Mouse (Mus musculus) thymus, postnatal 36 days (tissue): ENCODE data around the gene Col1a2.

Experiments
- DNase-seq, 2 experiments: peaks; one replicate each; pipeline ENCODE4 v3.0.0; 2022; ENCODE audit warnings: mixed read lengths in 2 of 2

The Col1a2 gene

DNA sequence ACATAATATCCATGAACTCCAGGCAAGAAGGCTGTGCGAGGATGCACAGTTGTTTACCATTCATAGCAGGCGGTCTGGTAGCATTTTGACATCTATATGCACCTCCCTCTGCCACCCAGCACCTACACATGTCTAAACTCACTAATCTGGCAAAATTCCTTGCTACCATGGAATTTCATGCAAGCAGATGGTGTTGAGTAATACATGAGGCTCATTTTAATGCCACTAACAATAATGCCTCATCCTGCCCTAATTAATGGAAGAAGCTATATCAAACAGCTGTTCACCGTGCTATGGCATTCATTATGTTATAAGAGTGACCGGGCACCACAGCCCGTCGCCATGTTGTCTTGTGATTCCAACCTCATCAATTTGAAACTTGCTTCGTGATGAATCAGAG, 23.8 kb downstream of the Col1a2 start:
- DNase-seq, result no peak

DNA sequence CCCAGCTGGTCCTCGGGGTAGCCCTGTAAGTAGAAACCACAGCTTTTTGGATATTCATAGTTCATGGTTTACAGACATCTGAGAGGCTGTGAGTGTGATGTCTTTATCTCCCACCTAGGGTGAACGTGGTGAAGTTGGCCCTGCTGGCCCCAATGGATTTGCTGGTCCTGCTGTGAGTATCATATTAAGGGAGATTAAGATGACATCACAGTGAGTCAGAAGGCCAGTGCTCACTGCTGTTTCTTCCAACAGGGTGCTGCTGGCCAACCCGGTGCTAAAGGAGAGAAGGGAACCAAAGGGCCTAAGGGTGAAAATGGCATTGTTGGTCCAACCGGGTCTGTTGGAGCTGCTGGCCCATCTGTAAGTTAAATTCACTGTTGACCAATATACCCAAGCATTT, 26.4 kb downstream of the Col1a2 start:
- DNase-seq, result no peak

DNA sequence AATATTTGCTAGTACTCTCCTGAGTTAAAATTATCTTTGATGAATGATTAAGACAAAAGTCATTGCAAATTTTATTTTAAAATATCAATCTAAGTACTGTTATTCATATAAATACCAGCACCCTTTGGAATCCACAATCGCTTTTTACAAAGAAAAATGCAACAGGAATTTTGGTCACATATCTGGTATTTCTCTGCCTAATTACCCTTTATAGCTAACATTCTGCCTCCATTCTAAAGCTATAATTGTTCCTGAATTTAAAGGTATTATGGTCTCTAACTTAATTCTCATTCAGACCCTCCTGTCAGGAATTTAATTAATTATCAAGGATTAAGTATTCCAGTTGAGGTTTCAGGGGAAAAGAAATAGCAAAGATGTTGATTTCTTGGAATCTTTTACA, 28.3 kb downstream of the Col1a2 start:
- DNase-seq, result no peak

DNA sequence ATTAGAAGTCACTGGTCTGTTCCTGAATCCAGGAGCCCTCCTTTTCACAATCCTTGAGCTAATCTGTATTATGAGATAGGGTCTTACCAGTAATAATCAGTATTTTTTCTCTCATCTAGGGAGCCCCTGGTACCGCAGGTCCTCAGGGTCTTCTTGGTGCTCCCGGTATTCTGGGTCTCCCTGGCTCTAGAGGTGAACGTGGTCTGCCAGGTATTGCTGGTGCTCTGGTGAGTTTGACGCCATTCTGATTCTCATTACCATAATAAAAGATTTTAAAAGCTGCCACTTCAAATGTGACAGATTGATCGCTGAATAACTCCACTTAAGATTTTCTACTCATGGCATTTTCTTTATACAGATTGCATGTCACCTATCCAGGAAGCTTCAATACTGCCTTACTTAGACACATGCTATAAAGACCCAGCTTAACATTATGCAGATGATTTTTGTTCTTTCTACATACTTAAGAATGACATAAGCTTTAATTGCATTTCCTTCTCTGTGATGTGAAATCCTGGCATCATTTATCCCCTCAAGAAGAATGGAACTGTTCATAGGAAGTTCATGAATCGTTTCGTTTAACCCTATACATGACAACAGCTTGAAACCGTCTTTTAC, 30.0 kb downstream of the Col1a2 start:
- DNase-seq, result no peak

DNA sequence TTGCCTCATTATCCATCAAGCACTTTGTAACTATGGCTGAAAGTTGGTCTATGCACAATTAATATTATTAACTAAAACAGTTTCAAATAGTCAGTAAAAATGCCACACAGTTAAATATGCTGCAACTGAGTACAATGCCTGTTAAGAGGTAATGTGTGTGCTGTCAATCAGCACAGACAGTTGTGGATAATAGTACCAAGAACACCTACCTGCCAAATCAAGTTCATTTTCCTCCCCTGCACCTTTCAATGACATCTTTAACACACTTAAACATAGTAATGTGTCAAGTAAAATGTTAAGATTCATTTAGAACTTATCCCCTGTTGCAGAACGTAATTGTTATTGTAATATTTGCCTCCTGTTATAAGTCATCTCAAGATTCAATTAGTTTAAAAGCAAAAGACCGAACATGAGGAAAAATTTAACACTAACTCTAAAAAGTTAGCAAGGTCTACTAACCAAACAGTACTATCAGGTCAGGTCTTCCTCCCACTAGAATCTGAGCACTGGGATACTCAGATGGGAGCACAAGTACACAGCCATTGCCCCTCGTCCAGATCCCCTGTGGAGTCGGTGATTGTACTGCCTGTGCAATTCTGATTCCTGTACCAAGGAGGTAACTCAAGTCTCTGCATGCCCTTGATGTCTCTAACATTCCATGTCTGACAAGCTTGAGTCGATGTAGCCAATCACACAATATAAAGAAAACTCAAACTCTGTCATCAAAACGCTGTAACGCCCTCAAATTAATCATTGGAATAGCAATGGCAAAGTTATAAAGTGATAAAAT, 37.5 kb downstream of the Col1a2 start:
- no peak for DNase-seq

DNA sequence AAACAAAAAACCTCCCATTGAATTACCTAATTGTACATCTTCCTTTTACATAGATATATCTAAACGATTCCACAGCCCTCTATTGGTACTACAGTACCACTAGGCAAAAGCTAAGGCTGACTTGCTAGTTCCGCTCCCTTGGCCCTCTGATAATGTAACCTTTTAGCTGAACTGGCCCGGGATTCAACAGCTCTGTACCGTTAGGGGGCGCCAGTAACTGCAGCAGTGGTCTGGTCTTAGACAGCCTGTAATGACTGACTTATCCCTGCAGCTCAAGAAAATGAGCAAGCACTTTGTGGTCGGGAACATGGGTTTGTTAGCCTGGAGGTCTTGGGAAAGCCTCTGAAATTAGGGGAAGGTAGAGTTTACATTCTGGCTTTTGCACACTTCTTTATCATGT, 39.9 kb downstream of the Col1a2 start:
- DNase-seq, result peak; percentile 25 to 34

DNA sequence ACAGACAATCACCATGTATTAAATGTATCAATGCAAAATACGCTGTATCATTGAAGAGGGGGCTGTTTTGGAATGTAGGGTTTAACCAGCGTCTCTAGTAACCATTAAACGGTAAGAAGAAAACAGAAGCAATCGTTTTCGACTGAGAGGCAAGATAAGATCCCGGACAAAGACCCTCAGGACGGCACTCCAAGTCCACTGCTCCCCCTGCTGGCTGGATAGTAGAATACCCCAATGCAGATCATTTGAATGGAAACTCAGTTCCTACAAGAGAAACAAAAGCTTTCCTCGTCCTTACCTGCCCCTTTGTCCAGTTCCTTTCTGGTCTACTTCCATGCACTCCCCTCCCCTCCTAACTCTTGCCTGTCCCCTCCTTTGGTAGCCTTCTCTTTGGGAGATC, 41.1 kb downstream of the Col1a2 start:
- peak; percentile 34 to 35 for DNase-seq

DNA sequence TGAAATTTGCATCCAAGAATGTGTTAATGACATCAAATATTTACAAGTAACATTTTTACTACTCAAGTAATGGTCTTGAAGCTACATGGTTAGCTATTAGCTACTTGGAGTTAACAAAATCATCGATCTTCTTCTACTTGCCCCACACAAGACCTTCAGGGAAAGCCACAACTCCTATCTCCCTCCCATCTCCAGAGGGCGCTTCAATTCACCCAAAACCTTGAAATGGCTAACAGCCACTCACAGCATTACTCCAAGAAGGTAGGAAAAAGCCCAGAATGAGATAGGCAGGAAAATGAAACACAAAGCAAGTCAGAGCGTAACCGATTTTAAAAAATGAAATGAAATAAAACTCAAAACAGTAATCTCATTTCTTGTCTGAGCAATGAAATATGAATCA, 44.3 kb downstream of the Col1a2 start:
- DNase-seq, result no peak

DNA sequence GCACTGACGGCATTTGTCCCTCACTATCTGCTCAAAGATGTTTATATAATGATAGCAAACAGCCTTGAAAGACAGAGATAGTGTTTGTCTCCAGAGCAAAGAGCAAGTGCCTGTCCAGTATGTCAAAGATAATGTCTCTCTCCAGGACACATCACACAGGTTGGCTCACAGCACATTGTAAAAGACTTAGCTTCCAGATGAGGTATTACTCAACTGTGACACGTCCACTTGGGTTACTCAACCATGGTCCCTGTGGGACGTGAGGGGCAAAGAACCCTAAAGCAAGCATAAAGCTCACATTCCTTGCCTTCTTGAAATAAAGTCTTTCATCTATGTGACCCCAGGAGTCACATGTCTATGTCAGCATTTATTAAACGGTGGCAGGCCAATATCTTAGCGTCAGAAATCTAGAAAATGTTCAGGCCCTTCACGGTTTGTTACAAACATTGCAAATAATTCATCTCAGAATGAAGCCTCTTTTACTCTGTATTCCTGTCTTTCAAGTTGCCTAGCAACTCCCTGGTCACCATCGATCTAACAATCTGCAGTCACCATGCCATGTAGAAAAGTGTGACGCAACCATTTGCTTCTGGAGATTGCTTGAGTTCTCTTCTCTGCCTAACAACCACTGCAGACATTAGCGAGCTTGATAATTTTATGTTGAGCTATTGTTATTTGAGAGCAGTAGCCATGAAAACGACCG, 45.4 kb downstream of the Col1a2 start:
- DNase-seq, result no peak

DNA sequence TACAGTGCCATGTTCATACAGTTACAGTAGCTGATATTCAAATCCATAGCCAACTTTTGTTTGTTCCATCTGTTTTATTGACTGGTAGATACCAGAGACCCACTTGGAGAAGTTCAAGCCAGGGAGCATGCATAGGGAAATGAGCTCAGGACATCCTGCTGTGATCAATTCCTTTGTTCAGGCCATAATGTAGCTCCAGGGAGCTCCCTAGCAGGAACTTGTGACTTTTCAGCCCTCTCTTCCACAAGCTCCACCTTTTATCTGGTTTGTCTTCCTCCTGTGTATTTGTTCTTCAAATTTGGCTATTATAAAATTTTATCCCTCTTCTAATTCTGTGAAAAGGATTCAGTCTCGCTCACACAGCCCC, 45.9 kb downstream of the Col1a2 start:
- no peak for DNase-seq

DNA sequence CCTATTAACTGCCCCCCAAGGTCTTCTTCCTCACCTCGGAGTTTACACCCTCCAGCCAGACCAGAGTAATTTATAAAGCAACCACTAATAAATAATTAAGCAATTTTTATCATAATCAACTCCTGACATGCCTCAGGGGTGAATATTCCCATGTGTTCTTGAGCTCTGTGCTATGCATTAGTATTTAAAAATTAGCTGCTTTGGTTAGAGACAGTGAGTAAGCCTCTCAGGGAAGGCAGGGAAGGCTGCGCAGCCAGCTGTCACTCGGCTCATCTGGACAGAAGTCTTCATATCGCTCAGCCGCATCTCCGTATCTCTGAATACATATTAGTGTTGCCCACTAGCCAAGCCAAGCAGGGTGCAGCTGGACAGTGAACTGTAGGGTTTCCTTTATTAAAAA, 50.8 kb downstream of the Col1a2 start:
- DNase-seq, result no peak

DNA sequence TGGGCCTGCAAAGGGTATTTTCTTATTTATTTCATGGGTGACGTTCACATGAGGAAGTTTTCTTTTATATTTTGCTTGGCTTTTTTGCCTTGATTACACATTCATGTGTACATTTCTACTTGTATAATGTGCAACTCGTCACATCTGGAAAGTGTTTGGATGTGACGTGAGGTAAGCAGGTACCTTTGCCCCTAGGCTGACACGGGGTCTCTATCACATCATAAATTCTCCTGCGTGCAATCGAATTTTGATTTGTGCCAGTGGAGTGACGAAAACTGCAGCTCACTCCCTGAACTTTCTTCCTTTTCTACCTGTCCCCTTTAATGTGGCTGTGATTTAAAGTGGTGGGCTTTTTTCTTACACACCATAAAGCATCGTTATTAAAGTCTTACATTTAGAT, 52.5 kb downstream of the Col1a2 start:
- no peak for DNase-seq

DNA sequence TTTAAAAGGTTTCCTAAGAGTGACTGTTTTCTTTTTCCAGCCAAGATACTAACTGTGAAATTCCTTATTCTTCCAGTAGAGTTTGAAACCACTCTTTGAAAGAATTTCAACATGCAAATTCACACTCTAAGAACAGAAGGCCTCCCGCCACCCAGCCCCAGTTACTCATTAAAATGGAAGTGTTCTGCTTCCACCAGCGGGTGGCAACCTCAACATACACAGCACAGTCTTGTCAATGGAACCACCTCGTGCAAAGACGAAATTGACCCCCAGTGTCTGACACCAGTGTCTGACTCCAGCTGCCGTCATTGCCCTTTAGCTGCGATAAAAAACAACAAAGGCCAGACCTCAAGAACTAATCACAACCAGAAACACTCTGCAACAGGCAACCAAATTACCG, 53.1 kb downstream of the Col1a2 start:
- DNase-seq, result no peak

DNA sequence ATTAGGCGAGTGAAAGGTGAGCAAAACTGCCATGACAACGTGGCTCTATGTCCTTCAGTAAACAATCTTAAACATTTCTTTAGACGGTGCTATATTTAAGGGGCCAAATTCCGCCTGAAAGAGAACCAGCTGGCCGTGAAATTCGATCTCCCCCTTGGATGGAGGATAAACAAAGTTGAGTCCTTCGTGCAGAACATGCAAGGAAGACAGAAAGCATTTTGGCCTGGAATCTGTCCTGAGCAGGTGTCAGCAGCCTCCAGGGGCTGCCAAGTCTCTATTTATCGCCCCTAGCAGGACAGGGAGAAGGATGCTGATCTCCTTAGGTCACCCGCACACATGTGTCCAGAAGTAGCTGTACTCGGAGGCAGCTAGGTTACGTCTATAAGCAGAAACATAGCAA, 56.5 kb downstream of the Col1a2 start:
- DNase-seq, result no peak

DNA sequence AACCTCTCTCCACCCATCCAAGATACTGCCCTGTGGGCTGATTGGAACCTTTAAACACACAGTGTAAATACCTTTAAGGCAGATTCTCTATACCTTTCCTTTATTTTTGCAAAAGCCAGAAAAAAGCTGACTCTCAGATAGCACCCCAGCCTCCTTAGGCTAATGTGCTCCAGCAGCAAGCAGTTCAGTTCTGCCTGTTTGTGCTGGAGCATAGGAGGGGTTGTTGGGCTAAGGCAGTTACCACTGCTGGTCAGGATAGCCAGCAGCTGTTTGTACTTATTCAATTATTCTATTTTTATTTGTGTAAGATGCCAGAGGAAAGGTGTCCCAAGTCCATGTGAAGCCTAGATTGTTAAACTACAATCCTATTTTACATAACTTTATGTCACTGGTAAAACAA, 57.0 kb downstream of the Col1a2 start:
- no peak for DNase-seq

DNA sequence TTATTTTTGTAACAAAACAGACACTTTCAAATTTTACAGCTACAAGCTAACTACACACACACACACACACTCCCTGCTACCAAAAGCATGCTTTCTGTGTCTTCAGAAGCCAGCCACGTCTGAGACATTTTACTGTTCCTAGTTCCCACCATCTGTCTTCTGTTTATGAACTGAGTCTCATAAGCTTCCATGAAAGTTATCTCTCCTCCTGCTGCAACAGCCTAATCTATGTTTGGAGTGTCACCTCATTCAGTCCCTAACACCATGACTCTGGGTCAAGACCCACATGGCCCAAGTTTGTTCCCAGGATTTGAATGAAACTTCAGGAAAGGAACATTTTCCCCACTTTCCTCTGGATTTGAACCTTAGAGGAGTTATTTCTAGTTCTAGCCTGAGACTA, 57.8 kb downstream of the Col1a2 start:
- no peak for DNase-seq

DNA sequence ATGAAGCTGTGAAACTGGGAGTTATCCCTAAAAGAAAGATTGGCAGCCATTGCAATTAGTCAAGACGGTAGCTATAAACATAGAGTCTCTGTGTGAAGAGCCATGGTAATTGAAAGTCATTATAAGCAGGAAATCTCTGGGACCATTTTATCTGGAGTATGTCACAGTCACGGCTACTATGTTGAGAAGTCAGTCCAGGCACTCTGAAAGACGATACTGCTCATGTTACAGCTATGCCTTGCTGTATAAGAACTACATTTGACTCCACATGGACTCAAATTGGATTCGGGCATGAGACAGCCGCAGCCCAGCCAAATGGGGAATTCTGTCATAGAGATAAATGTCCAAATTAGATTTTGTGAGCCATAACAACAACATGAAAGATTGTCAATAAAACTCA, 58.9 kb downstream of the Col1a2 start:
- no peak for DNase-seq

DNA sequence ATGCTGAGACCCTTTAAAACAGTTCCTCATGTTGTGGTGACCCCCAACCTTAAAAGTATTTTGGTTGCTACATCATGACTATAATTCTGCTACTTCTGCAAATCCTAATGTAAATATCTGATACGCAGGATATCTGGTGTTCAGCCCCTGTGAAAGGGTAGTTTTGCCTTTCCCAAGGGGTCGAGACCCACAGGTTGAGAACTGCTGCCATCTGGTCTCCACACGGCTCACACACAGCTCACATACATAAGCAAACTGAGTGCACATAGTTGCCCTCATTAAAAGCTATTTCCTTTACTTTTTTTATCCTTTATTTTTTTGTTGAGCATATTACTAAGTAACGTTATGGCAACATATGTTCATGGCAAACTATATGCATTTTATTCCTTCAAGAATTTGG, 65.8 kb downstream of the Col1a2 start:
- no peak for DNase-seq

DNA sequence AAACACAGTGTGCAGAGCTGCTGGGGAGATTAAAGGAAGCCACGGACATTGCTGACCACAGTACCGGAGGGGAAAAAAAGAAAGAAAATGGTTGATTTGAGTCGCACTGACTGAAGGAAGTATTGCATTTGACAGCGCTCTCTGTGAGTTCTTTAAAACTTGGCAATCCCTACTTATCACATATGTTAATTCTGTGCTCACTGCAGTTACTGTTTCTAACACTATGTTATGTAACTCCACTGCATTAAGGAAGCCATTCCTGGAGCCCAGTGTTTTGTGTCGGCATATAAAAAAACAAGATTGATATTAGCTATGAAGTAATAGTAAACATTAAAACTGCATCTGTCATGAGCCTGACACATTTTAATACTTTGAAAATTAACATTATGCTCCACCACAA, 73.1 kb downstream of the Col1a2 start:
- no peak for DNase-seq

DNA sequence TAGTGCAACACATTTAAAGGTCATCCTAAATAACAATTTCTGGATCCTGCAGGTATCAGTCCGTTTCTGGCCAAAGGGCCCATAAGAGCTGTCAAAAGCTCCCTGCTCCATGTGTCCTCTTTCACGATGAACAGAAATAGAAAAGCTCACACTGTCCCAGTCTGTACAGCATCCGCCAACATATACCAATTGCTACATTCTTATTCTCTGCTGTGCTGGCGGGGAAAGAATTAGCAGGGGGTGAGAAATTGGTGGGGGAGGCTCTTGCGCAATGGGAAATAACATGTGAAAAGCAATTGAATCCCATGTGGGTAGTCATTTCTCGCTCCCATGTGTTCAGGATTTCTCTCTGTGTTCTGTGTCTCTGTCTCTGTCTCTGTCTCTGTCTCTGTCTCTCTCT, 73.7 kb downstream of the Col1a2 start:
- no peak for DNase-seq

DNA sequence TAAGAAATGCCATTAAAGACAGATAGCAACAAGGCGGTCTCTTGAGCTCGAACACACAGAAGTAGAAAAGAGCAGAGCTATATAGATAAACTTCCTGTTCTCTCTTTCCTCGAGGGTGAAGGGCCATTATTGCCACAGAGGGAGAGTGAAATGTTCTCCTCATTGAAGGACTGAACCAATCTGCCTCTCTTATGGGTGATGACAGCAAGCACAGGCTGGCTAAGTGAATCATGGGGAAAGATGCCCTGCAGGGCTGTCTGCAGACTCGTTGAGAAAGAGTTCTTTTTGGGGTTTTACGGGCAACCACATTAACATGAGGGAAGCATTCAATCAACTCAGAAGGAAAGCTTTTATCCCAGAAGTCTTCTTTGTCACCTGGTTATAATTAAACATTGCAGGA, 75.0 kb downstream of the Col1a2 start:
- DNase-seq, result no peak

DNA sequence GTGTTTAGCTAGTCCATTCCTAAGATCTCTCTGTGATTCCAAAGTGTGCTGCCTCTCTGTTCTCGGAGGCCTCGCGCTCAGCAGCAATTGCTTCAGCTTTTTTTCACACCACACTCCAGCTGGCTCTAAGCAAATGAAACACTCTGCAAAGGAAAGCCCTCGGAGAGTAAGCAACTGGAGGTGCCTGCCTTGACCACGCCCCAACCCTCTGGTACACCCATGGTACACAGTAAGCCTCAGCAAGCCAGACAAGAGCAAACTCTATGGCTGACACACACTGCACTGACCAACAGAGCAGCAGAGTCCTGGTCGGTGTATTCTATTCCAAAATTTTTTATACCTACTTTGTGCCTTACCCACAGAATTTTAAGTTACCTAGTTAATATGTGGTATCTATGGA, 78.9 kb downstream of the Col1a2 start:
- DNase-seq, result no peak

DNA sequence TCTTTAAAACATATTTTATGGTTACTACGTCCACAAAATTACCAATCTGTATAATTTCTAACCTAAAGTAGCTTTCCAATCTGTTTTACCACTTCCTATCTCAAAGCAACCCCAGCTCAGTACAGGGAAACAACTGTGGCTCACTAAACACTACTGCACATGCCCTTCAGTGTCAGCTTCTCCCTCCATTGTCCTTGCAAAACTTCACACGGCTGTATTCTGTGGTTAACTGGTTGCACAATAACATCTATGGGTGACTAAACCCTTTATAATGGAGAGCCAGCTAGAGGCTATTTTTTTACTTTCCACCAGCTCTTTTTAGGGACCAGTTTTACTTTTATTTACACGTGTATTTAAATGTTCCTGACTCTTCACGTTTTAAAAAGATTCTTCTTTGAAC, 83.3 kb downstream of the Col1a2 start:
- DNase-seq, result no peak

DNA sequence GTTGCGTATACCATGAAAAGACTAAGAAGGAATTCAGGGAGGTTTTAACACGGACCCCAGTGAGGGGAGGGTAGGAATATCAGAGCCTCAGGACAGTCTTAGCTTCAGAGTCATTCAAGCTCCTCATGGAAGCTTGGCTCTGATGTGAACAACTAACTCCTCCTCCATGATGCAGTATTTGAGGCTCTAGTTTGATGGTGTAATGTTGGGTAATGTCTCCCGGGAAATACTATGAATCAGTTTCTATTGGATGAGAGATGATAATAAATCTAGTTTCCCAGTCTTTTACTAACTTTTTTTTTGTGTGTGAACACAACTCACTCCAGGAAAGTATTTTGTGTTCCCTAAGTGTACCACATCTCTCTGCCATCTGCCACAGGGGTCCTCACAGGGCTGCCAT, 84.1 kb downstream of the Col1a2 start:
- DNase-seq, result no peak
